Mouse (Mus musculus): Measurements from ENCODE around the gene Eif3k. TPM values are rescaled to one million over a fixed set of nuclear protein-coding genes. Genes with fewer than 3 reads are reported as not detected.

Eif3k gene
- polyA plus RNA-seq (2015; fragmentation: Nextera tagmentation; extraction: Ambion mirVana), result 467 and 479 TPM in 2 replicates

- TF ChIP-seq CTCF (IDR thresholded peaks at IDR 0.05; ENCODE audit: low read depth), result peak; percentile 42
- Histone ChIP-seq H3K4me1 (replicated peaks; ENCODE audit: insufficient read depth, low read length) (peaks cover 6% of the 10 kb centered on the region), H3K27me3 (ENCODE audit: insufficient read depth, low read length) (no peaks in the 10 kb centered on the region), H3K4me2 (ENCODE audit: low read length) (peak within 1 kb of the TSS; percentile 84), H3K4me3 (replicated peaks; ENCODE audit: low read depth, low read length) (peak within 1 kb of the TSS; percentile 68), H3K36me3 (ENCODE audit: insufficient read depth, low read length) (peaks cover 25% of the 10 kb centered on the region), H3K27ac (peak within 1 kb of the TSS; percentile 95), H3K9me3 (replicated peaks; ENCODE audit: low read length) (no peaks in the 10 kb centered on the region), H3K9ac (ENCODE audit: low read depth, low read length) (peak within 1 kb of the TSS; percentile 69)
- ATAC-seq (replicated peaks; ENCODE audit: low FRiP score, low read depth), result peak; percentile 93
- peak; percentile 100 for DNase-seq (ENCODE audit: low spot score)
- under 1% methylated on average over 34 of the region's 36 CpGs for WGBS
These were observed at the start of gene Eif3k, which contains the start of gene Map4k1 for GRCm38 (mm10) chr7:28981651-28982273. Gene Eif3k (minus strand): TSS chr7:28981864. Gene Map4k1 (plus strand): TSS chr7:28982050.

DNA sequence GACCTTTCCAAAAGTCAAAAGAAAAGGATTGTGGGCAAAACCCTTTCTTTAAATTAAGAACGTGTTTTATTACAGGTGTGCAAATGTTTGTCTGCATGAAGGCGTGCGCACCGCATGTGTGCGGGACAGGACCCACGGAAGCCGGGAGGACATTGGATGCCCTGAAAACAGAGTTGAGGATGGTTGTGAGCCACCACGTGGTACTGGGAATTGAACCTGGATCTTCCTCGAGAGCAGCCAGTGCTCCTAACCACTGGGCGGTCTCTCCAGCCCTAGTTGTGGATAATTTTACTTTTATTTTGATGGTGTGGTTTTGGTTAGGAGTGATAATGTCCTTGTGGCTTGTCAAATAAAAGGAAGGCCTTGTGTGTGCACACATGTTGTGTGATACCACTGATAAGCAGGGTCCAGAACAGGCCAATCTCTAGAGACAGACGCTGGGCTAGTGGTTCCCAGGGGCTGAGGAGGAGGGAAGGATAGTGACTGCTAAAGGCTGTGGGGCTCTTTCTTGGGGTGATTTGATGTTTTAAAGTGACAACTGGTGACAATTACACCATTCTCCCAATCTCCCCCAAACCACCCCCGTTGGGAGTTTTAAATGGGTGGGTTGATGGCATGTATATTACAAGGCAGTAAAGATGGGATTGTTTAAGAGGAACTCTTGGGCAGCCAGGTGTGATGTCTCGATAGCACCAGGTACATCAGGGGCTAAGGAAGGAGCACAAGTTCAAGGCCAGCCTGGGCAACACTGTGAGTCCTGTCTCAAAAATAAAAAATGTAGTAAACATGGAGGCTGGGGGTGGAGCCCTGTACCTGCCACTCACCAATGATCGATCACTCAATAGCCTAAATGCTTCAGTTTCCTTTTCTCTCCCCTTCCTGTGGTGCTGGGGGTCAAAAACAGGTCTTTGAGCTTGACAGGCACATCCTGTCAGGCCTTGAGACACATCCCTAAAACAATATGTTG, 48.3 kb upstream of the Eif3k start:
- 85% methylated on average over 14 of the region's 14 CpGs for WGBS
- H3K4me1 ChIP-seq (replicated peaks; ENCODE audit: insufficient read depth, low read length), result no peaks in the 10 kb centered on the region
- no peak overlapping the region for H3K4me2 ChIP-seq (ENCODE audit: low read length)
- DNase-seq (ENCODE audit: low spot score) (no peak), ATAC-seq (replicated peaks; ENCODE audit: low FRiP score, low read depth) (no peak)
- no peak for TF ChIP-seq CTCF (IDR thresholded peaks at IDR 0.05; ENCODE audit: low read depth)
- H3K4me3 ChIP-seq (replicated peaks; ENCODE audit: low read depth, low read length), result no peak overlapping the region
- H3K27ac ChIP-seq, result no peak overlapping the region
- no peaks in the 10 kb centered on the region for H3K9me3 ChIP-seq (replicated peaks; ENCODE audit: low read length)
- H3K9ac ChIP-seq (ENCODE audit: low read depth, low read length), result no peak overlapping the region
- no peaks in the 10 kb centered on the region for H3K27me3 ChIP-seq (ENCODE audit: insufficient read depth, low read length)
- no peaks in the 10 kb centered on the region for H3K36me3 ChIP-seq (ENCODE audit: insufficient read depth, low read length)

DNA sequence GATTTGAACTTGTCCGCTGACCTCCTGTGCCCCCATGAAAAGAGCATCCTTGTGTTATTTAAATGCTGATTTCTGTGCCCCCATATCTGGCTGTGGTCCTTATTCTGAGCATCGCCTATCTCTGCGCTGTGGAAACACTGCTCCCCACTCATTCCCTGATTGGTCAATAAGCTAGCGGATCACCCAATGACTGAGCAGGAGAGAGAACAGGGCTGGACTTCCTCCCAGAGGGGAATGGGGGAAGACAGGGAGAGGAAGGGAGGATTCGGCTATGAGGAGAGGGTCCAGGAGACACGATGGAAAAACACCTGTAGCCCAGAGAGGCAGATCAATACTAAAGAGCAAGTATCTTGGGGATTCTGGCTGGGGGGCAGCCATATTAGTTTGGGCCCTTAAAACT, 47.1 kb upstream of the Eif3k start:
- DNase-seq (ENCODE audit: low spot score) (no peak), ATAC-seq (replicated peaks; ENCODE audit: low FRiP score, low read depth) (no peak)
- no peaks in the 10 kb centered on the region for H3K27me3 ChIP-seq (ENCODE audit: insufficient read depth, low read length)
- H3K9me3 ChIP-seq (replicated peaks; ENCODE audit: low read length), result no peaks in the 10 kb centered on the region
- H3K27ac ChIP-seq, result no peak overlapping the region
- no peaks in the 10 kb centered on the region for H3K36me3 ChIP-seq (ENCODE audit: insufficient read depth, low read length)
- WGBS, result 86% methylated on average over 6 of the region's 6 CpGs
- no peak overlapping the region for H3K4me3 ChIP-seq (replicated peaks; ENCODE audit: low read depth, low read length)
- no peak overlapping the region for H3K4me2 ChIP-seq (ENCODE audit: low read length)
- no peak for TF ChIP-seq CTCF (IDR thresholded peaks at IDR 0.05; ENCODE audit: low read depth)
- H3K4me1 ChIP-seq (replicated peaks; ENCODE audit: insufficient read depth, low read length), result no peaks in the 10 kb centered on the region
- no peak overlapping the region for H3K9ac ChIP-seq (ENCODE audit: low read depth, low read length)

DNA sequence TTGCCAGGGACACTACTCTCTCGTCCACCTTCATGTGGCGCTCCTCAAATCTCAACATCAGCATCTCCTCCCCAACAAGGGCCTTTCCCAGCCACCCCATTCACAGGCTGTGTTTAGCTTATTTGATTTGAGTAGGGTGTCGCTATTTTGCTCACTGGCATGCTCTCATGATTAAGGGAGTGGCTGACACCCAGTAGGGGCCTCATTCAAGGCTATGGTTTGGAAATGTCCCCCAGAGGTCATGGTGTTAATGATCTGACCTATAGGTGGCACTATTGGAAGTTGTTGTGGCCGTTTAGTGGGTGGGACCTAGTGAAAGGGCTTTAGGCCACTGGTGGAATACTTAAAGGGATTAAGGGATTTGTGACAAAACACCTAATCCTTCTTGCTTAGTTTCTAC, 45.1 kb upstream of the Eif3k start:
- ATAC-seq (replicated peaks; ENCODE audit: low FRiP score, low read depth), result no peak
- TF ChIP-seq CTCF (IDR thresholded peaks at IDR 0.05; ENCODE audit: low read depth), result peak; percentile 7; the same call in 1 of the 2 replicates
- 85% methylated on average over 4 of the region's 4 CpGs for WGBS
- no peak overlapping the region for H3K27ac ChIP-seq
- H3K27me3 ChIP-seq (ENCODE audit: insufficient read depth, low read length), result no peaks in the 10 kb centered on the region
- no peak overlapping the region for H3K4me2 ChIP-seq (ENCODE audit: low read length)
- H3K9me3 ChIP-seq (replicated peaks; ENCODE audit: low read length), result no peaks in the 10 kb centered on the region
- no peak for DNase-seq (ENCODE audit: low spot score)
- no peak overlapping the region for H3K9ac ChIP-seq (ENCODE audit: low read depth, low read length)
- no peaks in the 10 kb centered on the region for H3K4me1 ChIP-seq (replicated peaks; ENCODE audit: insufficient read depth, low read length)
- H3K4me3 ChIP-seq (replicated peaks; ENCODE audit: low read depth, low read length), result no peak overlapping the region
- no peaks in the 10 kb centered on the region for H3K36me3 ChIP-seq (ENCODE audit: insufficient read depth, low read length)

GRCm38 (mm10) chr7:29026195-29026594, 44.5 kb upstream of the Eif3k start:
- no peak overlapping the region for H3K4me2 ChIP-seq (ENCODE audit: low read length)
- H3K27me3 ChIP-seq (ENCODE audit: insufficient read depth, low read length), result no peaks in the 10 kb centered on the region
- no peak overlapping the region for H3K9ac ChIP-seq (ENCODE audit: low read depth, low read length)
- H3K9me3 ChIP-seq (replicated peaks; ENCODE audit: low read length), result no peaks in the 10 kb centered on the region
- no peaks in the 10 kb centered on the region for H3K4me1 ChIP-seq (replicated peaks; ENCODE audit: insufficient read depth, low read length)
- no peak for DNase-seq (ENCODE audit: low spot score)
- ATAC-seq (replicated peaks; ENCODE audit: low FRiP score, low read depth), result no peak
- no peaks in the 10 kb centered on the region for H3K36me3 ChIP-seq (ENCODE audit: insufficient read depth, low read length)
- no peak for TF ChIP-seq CTCF (IDR thresholded peaks at IDR 0.05; ENCODE audit: low read depth)
- no peak overlapping the region for H3K4me3 ChIP-seq (replicated peaks; ENCODE audit: low read depth, low read length)
- WGBS, result 88% methylated on average over 5 of the region's 5 CpGs
- H3K27ac ChIP-seq, result no peak overlapping the region

- WGBS, result 74% methylated on average over 7 of the region's 7 CpGs
- DNase-seq (ENCODE audit: low spot score) (no peak), ATAC-seq (replicated peaks; ENCODE audit: low FRiP score, low read depth) (no peak)
- Histone ChIP-seq H3K9me3 (replicated peaks; ENCODE audit: low read length) (no peaks in the 10 kb centered on the region), H3K27me3 (ENCODE audit: insufficient read depth, low read length) (0 out of 2 replicates have a peak, but pooled peaks cover 4% of the 10 kb centered on the region), H3K4me3 (replicated peaks; ENCODE audit: low read depth, low read length) (no peak overlapping the region), H3K36me3 (ENCODE audit: insufficient read depth, low read length) (no peaks in the 10 kb centered on the region), H3K4me1 (replicated peaks; ENCODE audit: insufficient read depth, low read length) (no peaks in the 10 kb centered on the region), H3K4me2 (ENCODE audit: low read length) (no peak overlapping the region), H3K27ac (no peak overlapping the region), H3K9ac (ENCODE audit: low read depth, low read length) (no peak overlapping the region)
- TF ChIP-seq CTCF (IDR thresholded peaks at IDR 0.05; ENCODE audit: low read depth), result no peak
These were observed 43.9 kb upstream of the Eif3k start for GRCm38 (mm10) chr7:29025566-29025965.
